Mouse (Mus musculus) adrenal gland, adult (tissue): ENCODE results near the gene Coq6.
A peak's percentile ranks its signal among the peaks of the same experiment; 100 is the strongest.
"Not testable (repeated sequence)": the region's sequence is repeated elsewhere in the genome, so short reads cannot be mapped to it uniquely, and the experiment has no call there.

Experiments used
- DNase-seq, 2 experiments: peaks; one replicate each; pipeline ENCODE4 v3.0.0; 2022 to 2023; ENCODE audit warnings: low spot score in 1 of 2; ENCODE audit not compliant: inconsistent age in 2 of 2

Coq6 gene

DNA sequence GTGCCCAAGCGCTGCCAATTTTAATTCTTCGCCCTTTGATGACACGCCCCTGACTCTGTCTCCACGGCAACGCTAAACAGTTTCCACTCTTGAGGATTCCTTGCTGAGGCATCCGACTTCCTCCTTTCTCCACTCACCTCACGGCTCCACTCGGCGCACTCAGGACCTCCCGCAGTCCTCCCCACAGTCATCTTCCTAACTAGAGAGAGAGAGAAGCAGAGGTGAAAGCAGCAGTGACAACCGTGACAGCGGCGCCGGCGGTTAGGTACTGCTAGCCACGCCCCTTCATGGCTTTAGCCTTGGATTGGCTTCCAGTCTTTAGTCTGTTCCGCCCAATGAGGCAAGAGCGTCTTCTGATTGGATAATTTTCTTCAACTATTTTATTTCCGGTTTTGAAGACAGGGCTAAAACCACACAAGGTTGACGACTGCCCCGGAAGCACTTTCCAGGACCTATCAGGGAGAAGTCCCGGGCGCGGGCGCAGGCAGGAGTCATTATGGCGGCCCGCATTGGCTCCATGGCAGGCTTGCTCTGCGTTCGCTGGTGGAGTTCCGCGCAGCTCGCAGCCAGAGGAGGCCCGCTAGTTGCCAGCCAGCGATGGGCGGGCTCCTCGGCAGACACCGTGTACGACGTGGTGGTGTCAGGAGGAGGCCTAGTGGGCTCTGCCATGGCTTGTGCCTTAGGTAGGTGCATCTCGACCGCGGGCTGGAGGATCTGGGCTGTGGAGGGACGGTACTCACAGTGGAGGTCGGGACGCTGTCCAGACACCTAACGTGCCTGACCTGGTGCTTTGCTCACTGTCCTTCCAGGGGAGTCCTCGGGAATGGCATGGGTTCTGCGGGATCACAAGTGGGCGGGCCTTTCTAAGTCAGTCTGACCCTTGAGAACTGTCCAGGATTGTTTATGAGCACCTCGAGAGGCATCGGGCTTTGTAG is at the start of gene Coq6, which contains the start of gene Fam161b:
TSS of gene Coq6 (plus strand) at position 103 of the 935 bp plus-strand sequence.
TSS of gene Fam161b (minus strand) at position 279 of the 935 bp plus-strand sequence.
- peak; percentile 95 to 98 for DNase-seq

- DNase-seq: peak in 1 of 2 experiments; percentile 35
These were observed 45.5 kb upstream of the Coq6 start for GRCm38 (mm10) chr12:84316006-84316405.

GRCm38 (mm10) chr12:84316721-84317621 is 44.5 kb upstream of the Coq6 start, which contains the start of gene Zfp410:
Gene Zfp410, plus strand, starts transcription at chr12:84316852.
- DNase-seq: peak; percentile 89 to 97

DNA sequence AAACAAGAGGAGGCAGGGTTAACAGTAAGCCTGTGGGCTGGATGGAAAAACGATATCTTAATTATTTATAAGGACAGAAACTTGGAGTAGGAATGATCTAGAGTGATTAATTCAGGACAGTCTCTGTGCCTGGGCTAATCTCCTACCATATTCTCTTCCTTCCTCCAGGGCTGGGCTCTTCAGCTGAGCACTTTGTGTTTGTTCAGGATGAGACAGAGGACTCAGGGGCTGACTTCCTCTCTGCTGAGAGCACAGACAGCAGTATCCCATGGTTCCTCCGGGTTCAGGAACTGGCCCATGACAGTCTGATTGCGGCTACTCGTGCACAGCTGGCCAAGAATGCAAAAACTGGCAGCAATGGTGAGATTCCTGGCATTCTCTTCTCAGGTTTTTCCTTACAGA is 34.3 kb upstream of the Coq6 start:
- DNase-seq: peak; percentile 23 to 61

DNA sequence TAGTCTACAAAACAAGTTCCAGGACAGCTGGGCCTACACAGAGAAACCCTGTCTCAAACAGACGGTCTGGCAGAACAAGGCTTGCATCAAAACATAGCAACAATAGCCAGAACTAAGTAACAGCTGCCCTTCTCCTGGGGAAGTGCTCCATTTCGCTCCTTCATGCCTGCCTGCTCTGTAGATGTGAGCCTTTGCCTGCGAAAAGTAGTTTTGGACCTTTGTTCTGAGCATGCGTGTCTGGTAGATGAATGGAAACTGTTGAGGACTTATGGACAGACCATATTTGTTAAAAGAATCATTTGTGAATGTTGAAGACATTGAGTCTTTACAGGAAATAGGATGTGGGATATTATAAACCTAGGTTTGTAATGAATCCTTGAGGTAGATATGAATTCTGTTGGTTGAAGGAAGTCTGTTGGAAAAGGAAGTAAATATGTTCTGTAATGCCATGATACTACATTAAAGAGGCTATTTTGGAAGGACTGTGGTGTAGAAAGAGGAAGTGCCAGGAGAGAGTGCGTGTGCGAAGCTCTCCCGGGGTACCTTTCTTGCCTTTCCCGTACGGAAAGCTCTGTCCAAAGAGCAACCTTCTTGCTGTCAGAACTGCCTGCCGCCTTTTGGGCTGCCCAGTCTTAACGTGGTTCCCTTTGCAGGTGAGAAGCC is 24.4 kb upstream of the Coq6 start:
- DNase-seq: no peak

DNA sequence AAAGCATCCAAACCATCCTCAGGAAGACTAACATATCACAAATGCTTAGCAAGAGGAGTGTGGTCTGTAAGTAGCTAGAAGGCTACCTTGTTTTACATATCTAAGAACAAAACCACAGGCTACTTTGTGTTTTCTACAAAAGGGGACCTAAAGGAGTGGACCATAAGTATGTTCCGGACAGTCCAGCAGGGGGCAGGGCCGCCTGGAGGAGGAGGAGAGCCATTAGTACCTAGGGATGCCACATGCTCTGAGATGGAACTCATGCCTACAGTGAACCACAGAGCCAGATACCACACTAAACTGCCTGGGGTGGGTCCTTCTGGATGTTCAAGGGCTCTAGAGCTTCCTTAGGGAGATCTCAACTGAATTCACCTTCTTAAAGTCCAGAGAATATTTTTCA is 14.3 kb upstream of the Coq6 start:
- DNase-seq: peak; percentile 28 to 72

DNA sequence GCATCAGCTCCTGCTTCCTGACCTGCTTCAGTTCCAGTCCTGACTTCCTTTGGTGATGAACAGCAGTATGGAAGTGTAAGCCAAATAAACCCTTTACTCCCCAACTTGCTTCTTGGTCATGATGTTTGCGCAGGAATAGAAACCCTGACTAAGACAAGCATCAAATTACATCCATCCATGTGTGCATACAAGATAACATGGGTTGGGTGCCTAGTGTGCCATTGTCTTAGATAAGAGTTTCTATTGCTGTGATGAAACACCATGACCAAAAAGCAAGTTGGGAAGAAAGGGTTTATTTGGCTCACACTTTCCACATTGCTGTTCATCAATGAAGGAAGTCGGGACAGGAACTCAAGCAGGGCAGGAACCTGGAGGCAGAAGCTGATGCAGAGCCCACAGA is 2.8 kb upstream of the Coq6 start:
- not testable (repeated sequence) for DNase-seq

GRCm38 (mm10) chr12:84362872-84363271 is 1.4 kb downstream of the Coq6 start:
- DNase-seq: peak in 1 of 2 experiments; percentile 74

DNA sequence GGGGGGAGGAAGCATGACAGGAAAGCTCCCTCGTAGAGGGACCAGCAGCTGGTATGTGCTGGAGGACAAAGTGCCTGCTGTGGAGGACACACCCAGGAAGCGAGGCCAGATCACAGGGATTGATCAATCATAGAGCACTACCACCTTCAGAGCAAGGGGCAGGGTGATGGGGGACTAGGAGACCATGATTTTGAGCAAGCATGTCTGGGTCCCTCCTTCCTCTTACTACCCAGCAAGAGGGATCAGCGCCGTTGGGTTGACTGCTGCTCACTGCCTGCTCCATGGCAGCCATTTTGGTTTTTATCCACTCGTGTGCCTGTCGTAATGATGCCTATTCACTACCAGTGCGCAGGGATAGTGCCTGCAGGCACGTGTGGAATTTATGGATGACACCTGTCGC is 2.8 kb downstream of the Coq6 start:
- no peak for DNase-seq

DNA sequence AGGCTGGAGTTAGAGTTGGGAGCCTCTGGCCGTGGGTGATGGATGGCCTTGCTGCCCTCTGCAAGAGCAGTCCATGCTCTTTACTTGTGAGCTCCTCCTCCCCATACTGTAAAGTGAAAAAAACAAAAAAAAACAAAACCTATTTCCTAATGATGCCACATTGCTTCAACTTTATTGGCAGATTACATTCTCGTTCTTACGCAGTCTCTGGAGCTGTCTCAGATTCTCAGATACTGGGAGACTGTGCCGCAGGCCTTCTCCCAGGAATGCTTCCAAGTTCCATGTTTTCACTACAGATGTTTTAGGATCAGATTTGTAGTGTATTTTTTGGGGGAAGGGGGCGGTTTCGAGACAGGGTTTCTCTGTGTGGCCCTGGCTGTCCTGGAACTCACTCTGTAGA is 3.7 kb downstream of the Coq6 start:
- no peak for DNase-seq

GRCm38 (mm10) chr12:84366971-84367370 is 5.5 kb downstream of the Coq6 start:
- DNase-seq: no peak

DNA sequence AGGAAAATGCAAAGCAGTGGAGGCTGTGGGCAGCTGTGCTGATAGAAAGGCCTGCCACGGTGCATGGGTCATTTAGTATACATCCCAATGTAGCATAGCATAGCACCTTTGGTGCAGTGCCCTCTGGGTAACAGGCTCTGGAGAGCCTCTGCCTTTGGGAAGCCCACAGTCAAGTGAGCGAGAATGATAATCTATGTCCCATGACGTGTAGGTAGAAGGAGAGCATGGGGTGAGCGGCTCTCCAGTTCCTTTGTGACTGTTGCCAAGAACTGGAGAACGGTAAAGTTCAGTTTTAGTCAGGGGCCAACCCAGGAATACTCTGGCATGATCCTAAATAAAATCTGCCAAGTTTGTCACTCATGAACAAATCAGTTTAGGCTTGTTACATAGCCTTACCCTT is 10.2 kb downstream of the Coq6 start:
- DNase-seq: no peak

GRCm38 (mm10) chr12:84373831-84374481 is 12.5 kb downstream of the Coq6 start:
- DNase-seq: no peak

DNA sequence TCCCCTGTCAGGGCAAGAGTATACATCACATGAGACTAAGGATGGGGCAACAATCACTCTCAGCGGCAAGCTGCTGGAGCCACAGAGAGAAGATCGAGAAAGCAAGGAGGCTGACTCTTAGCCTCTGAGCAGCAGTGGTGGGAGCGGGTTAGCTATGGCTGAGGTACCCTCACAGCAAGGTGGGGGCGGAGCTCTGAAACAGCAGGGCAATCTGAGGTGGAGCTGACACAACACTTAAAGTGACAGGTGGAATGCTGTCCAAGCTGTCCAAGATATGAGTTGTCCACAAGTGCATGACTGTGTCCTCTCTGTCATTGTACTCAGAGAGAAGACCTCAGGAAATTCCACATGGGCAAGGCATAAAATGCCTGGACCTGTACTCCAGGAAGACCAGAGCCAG is 20.9 kb downstream of the Coq6 start:
- DNase-seq: no peak

GRCm38 (mm10) chr12:84384644-84385081 is 23.2 kb downstream of the Coq6 start:
- DNase-seq: peak in 1 of 2 experiments; percentile 60

GRCm38 (mm10) chr12:84385408-84385807 is 24.0 kb downstream of the Coq6 start:
- no peak for DNase-seq

GRCm38 (mm10) chr12:84388097-84388496 is 26.6 kb downstream of the Coq6 start:
- DNase-seq: no peak

DNA sequence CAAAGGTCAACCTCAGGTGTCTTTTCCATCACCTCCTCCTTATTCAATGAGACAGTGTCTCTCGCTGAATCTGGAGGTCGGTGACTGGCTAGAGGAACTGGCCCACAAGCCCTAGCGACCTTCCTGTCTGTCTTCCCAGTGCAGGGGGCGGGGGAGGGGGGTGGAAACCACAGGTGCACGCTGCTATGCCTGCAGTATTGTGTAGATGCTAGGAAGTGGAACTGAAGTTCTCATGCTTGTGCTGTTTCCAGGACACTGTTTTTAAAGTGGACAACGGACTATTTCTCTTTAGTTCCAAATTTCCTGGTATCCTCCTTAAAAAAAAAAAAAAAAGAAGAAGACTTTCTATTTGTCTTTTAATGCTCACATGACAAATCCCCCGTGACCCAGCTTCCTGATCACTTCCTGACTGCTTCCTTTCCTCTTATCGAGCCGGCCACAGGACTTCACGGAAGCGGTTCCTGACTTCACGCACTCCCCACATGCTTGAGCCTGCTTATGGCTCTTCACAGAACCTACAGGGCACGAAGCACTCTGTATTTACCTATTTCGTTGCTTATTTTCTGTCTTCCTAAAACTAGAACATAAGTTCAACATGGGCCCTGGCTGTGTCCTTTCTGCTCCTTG is 27.4 kb downstream of the Coq6 start:
- DNase-seq: no peak

GRCm38 (mm10) chr12:84390336-84390735 is 28.9 kb downstream of the Coq6 start:
- no peak for DNase-seq

DNA sequence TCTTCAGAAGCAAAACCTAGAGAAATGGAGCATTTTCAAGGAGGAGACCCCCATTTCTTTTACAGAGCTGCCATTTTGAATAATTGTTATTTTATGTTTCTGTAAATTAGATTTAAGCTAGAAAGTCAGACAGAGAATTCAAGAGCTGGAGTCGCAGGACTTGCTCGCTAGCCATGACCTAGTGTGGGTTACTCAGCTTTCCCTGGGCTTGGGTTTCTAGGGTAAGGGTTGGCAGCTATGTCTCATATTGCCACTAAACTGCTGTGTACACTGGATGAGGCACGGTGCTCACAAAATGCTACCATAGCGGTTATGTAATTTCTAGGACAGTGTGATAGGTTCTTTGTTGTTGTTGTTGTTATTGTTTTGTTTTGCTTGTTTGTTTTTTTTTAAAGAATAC is 31.2 kb downstream of the Coq6 start:
- DNase-seq: no peak
